Mouse (Mus musculus) heart, embryonic 11.5 days (tissue): ENCODE results near the gene Olfr659. TPM values are rescaled to one million over a fixed set of nuclear protein-coding genes. Genes with fewer than 3 reads are reported as not detected.

Source experiments
- ATAC-seq: fragments of 200-750 bp; cut with Nextera tagmentation; replicated peaks from 2 replicates; pipeline ENCODE4 v1.8.0; 2017; ENCODE audit warnings: moderate library complexity; ENCODE audit not compliant: insufficient number of reproducible peaks, low FRiP score, low TSS enrichment
- H3K27ac ChIP-seq: fragments of 300-500 bp; sonication (generic); 2 replicates; pipeline ENCODE4 v1.5.1; 2014; ENCODE audit warnings: mild to moderate bottlenecking, low read depth, low read length
- H3K27me3 ChIP-seq: fragments of 300-500 bp; sonication (generic); 2 replicates; pipeline ENCODE4 v1.6.1; 2014; ENCODE audit warnings: mild to moderate bottlenecking, low read length, mixed read lengths; ENCODE audit not compliant: control insufficient read depth, insufficient read depth
- H3K36me3 ChIP-seq: fragments of 300-500 bp; sonication (generic); 2 replicates; pipeline ENCODE4 v1.6.1; 2014; ENCODE audit warnings: mild to moderate bottlenecking, low read length, moderate library complexity, mixed read lengths; ENCODE audit not compliant: control insufficient read depth, insufficient read depth
- H3K4me1 ChIP-seq: fragments of 300-500 bp; sonication (generic); 2 replicates; pipeline ENCODE4 v1.6.1; 2014; ENCODE audit warnings: low read length; ENCODE audit not compliant: control insufficient read depth, insufficient read depth
- H3K4me2 ChIP-seq: fragments of 300-500 bp; sonication (generic); 2 replicates; pipeline ENCODE4 v1.6.1; 2014; ENCODE audit warnings: mild to moderate bottlenecking, moderate library complexity
- H3K4me3 ChIP-seq: fragments of 300-500 bp; sonication (generic); 2 replicates; pipeline ENCODE4 v1.5.1; 2014; ENCODE audit warnings: low read depth, low read length
- H3K9ac ChIP-seq: fragments of 300-500 bp; sonication (generic); 2 replicates; pipeline ENCODE4 v1.6.1; 2014; ENCODE audit warnings: mild to moderate bottlenecking, low read depth, low read length, moderate library complexity
- H3K9me3 ChIP-seq: fragments of 300-500 bp; sonication (generic); replicated peaks from 2 replicates; pipeline ENCODE4 v1.6.1; 2016; ENCODE audit warnings: low read length; ENCODE audit not compliant: control insufficient read depth
- WGBS: fragments of 180-500 bp; shearing (Covaris S2); extraction: QIAGEN DNeasy Blood & Tissue Kit; methylation state at CpG from one replicate; pipeline ENCODE4 v1.1.7; 2014; ENCODE audit not compliant: insufficient replicate concordance; 5-methylcytosine and 5-hydroxymethylcytosine counted together
- polyA plus RNA-seq: library from polyadenylated mRNA; unstranded; fragments of >200 nt; fragmentation: Nextera tagmentation; extraction: Ambion mirVana; gene quantifications from 2 replicates; pipeline ENCODE4 v1.2.1, GENCODE M21; 2014

Olfr659 gene
- not detected in 2 replicates for polyA plus RNA-seq

DNA sequence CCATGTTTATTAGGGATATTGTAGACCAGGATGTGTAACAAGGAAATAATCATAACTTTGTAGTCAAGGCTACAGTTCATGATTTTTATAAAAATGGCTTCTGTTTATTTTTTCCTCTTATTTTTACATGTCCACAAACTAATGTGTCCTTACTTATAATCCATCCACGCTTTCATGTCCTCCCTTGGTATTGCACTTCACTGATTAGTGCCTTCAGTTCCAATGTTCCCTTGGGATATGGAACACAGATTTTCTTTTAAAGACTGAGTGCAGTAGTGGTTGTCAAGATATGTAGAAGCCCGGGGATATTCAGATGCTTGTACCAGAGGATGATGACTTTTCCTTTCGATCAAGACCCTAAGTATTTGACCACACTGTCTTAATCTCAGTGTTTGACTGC, at the start of gene Olfr659:
Gene Olfr659, plus strand, starts transcription at position 301 of the 400 bp plus-strand sequence.
- Histone ChIP-seq H3K36me3 (no peaks in the 10 kb centered on the region), H3K4me2 (no peak within 1 kb of the TSS), H3K27me3 (no peaks in the 10 kb centered on the region), H3K9me3 (no peaks in the 10 kb centered on the region), H3K27ac (no peak within 1 kb of the TSS), H3K4me3 (no peak within 1 kb of the TSS), H3K4me1 (no peaks in the 10 kb centered on the region), H3K9ac (no peak within 1 kb of the TSS)
- WGBS = 80% methylated on average over 3 of the region's 3 CpGs
- no peak for ATAC-seq

GRCm38 (mm10) chr7:104624494-104624893, 42.1 kb upstream of the Olfr659 start, which contains the start of gene Olfr657:
Olfr657 (plus strand) TSS chr7:104624794.
- H3K4me1 ChIP-seq = no peaks in the 10 kb centered on the region
- H3K36me3 ChIP-seq = no peaks in the 10 kb centered on the region
- no peak within 1 kb of the TSS for H3K9ac ChIP-seq
- H3K9me3 ChIP-seq = no peaks in the 10 kb centered on the region
- H3K27ac ChIP-seq = no peak within 1 kb of the TSS
- no peak within 1 kb of the TSS for H3K4me2 ChIP-seq
- H3K4me3 ChIP-seq = no peak within 1 kb of the TSS
- no peaks in the 10 kb centered on the region for H3K27me3 ChIP-seq
- no peak for ATAC-seq

GRCm38 (mm10) chr7:104646841-104647482, 19.6 kb upstream of the Olfr659 start, which contains the start of gene Olfr658:
Olfr658 (minus strand) TSS chr7:104647305.
- Histone ChIP-seq H3K27ac (no peak within 1 kb of the TSS), H3K9me3 (no peaks in the 10 kb centered on the region), H3K4me3 (peak within 1 kb of the TSS; percentile 29; the same call in 1 of the 2 replicates), H3K4me1 (no peaks in the 10 kb centered on the region), H3K36me3 (no peaks in the 10 kb centered on the region), H3K4me2 (peak within 1 kb of the TSS; percentile 59), H3K9ac (no peak within 1 kb of the TSS), H3K27me3 (no peaks in the 10 kb centered on the region)
- peak; percentile 81; the same call in 1 of the 2 replicates for ATAC-seq
- WGBS = 23% methylated on average over 21 of the region's 22 CpGs

- Histone ChIP-seq H3K36me3 (no peaks in the 10 kb centered on the region), H3K4me3 (no peak within 1 kb of the TSS), H3K9me3 (no peaks in the 10 kb centered on the region), H3K9ac (no peak within 1 kb of the TSS), H3K4me2 (no peak within 1 kb of the TSS), H3K27ac (no peak within 1 kb of the TSS), H3K4me1 (no peaks in the 10 kb centered on the region), H3K27me3 (no peaks in the 10 kb centered on the region)
- 79% methylated on average over 2 of the region's 2 CpGs for WGBS
- ATAC-seq = no peak
Measured at GRCm38 (mm10) chr7:104686201-104686600, 19.6 kb downstream of the Olfr659 start, which contains the start of gene Olfr661. Olfr661 (plus strand) TSS chr7:104686501.

Other genes starting within 250 kb of the Olfr659 start
- gene Trim30a, start 201.6 kb upstream of the Olfr659 start, polyA plus RNA-seq = 0.45 and 0.80 TPM in 2 replicates
- gene Trim30d, start 158.9 kb upstream of the Olfr659 start, polyA plus RNA-seq = 0.07 TPM in 1 of 2 replicates, not detected in the other
- gene Olfr651, start 116.6 kb upstream of the Olfr659 start, polyA plus RNA-seq = not detected in 2 replicates
- gene Olfr652, start 105.9 kb upstream of the Olfr659 start, polyA plus RNA-seq = not detected in 2 replicates
- not detected in 2 replicates for gene Olfr653, start 89.4 kb upstream of the Olfr659 start, polyA plus RNA-seq
- not detected in 2 replicates for gene Olfr654, start 79.7 kb upstream of the Olfr659 start, polyA plus RNA-seq
- not detected in 2 replicates for gene Olfr655, start 65.0 kb upstream of the Olfr659 start, polyA plus RNA-seq
- not detected in 2 replicates for gene Olfr656, start 52.8 kb upstream of the Olfr659 start, polyA plus RNA-seq
- gene Olfr657, start 42.0 kb upstream of the Olfr659 start, polyA plus RNA-seq = not detected in 2 replicates
- 0.09 TPM in 1 of 2 replicates, not detected in the other for gene Olfr658, start 19.4 kb upstream of the Olfr659 start, polyA plus RNA-seq
- not detected in 2 replicates for gene Olfr661, start 19.7 kb downstream of the Olfr659 start, polyA plus RNA-seq
- not detected in 2 replicates for gene Usp17le, start 110.7 kb downstream of the Olfr659 start, polyA plus RNA-seq
- not detected in 2 replicates for gene Usp17lb, start 175.8 kb downstream of the Olfr659 start, polyA plus RNA-seq
- not detected in 2 replicates for gene Usp17la, start 190.3 kb downstream of the Olfr659 start, polyA plus RNA-seq
- not detected in 2 replicates for gene Olfr665, start 211.3 kb downstream of the Olfr659 start, polyA plus RNA-seq
- gene Olfr666, start 229.2 kb downstream of the Olfr659 start, polyA plus RNA-seq = not detected in 2 replicates